Mouse (Mus musculus) gastrocnemius, postnatal 36 days (tissue): ENCODE data around the gene Dapk3. TPM values are rescaled to one million over a fixed set of nuclear protein-coding genes. Genes with fewer than 3 reads are reported as not detected.
"Not testable (repeated sequence)": the region's sequence is repeated elsewhere in the genome, so short reads cannot be mapped to it uniquely, and the experiment has no call there.

ENCODE experiments used
- DNase-seq, 2 experiments: peaks; one replicate each; pipeline ENCODE4 v3.0.0; 2022
- intact Hi-C: fragments of 180-260 bp; cut with DNase I; formaldehyde crosslinking; loops from one replicate; pipeline ENCODE4 v1.15.1; 2025
- total RNA-seq, 2 experiments: library from RNA; stranded (reverse); gene quantifications; 2 replicates each; pipeline ENCODE4 v1.2.3; 2021

The Dapk3 gene
- total RNA-seq, 2 experiments from 2014 or later: 21.1 to 23.9 TPM

GRCm38 (mm10) chr10:81176466-81177271, 6.1 kb upstream of the Dapk3 start, which contains the start of gene Eef2:
Eef2 (plus strand) TSS chr10:81176631.
- peak; percentile 99 to 100 for DNase-seq
- intact Hi-C loops: loop anchor here (5.0 kb wide), 1 partner anchor 89 kb away; no protein-coding TSS in a partner anchor

- intact Hi-C loops: loop anchor here (5.0 kb wide), 1 partner anchor 90 kb away; no protein-coding TSS in a partner anchor
- DNase-seq: no peak
Observed at GRCm38 (mm10) chr10:81177491-81177925, 5.3 kb upstream of the Dapk3 start.

DNA sequence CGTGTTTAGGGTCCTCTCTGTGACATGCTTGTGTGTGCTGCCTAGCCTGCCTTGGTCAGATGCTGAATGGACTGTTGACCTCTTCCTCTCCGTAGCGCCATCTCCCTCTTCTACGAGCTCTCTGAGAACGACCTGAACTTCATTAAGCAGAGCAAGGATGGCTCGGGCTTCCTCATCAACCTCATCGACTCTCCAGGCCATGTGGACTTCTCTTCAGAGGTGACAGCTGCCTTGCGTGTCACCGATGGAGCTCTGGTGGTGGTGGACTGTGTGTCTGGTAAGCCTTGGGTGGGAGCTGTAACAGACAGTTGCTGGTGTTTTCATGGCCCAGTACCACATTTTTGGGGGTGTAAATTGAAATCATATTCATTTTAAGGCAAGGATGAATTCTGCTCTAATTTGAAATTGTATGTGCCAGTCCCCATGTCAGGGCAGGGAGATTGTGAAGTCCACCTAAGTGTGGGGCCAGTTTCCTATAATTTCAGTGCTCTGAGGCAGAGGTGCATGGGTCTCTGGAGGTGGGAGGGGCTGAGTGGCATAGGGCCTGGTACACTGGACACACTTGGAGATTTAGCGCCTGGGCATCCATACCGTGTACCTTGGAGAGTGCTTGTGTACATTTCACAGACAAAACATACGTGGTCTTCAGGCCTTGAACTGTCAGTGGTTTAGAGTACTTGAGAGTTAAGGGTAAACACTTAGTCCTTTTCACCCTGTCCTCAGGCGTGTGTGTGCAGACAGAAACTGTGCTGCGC, 4.7 kb upstream of the Dapk3 start:
- no peak for DNase-seq
- intact Hi-C loops: loop anchor here (5.0 kb wide), 1 partner anchor 91 kb away; no protein-coding TSS in a partner anchor

DNA sequence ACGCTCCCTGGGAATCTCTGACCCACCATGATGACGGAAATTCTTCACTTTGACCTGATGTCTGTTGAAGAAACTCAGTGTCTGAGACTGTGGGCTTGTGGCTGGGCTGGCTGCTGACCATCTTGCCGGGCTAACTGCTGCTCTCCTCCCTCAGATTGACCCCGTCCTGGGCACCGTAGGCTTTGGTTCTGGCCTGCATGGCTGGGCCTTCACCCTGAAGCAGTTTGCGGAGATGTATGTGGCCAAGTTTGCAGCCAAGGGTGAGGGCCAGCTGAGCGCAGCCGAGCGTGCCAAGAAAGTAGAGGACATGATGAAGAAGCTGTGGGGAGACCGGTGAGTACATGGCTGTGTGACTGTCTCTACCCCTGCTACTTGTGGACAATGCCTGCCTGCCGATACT, 3.9 kb upstream of the Dapk3 start:
- intact Hi-C loops: loop anchor here (5.0 kb wide), 1 partner anchor 92 kb away; no protein-coding TSS in a partner anchor
- no peak for DNase-seq

DNA sequence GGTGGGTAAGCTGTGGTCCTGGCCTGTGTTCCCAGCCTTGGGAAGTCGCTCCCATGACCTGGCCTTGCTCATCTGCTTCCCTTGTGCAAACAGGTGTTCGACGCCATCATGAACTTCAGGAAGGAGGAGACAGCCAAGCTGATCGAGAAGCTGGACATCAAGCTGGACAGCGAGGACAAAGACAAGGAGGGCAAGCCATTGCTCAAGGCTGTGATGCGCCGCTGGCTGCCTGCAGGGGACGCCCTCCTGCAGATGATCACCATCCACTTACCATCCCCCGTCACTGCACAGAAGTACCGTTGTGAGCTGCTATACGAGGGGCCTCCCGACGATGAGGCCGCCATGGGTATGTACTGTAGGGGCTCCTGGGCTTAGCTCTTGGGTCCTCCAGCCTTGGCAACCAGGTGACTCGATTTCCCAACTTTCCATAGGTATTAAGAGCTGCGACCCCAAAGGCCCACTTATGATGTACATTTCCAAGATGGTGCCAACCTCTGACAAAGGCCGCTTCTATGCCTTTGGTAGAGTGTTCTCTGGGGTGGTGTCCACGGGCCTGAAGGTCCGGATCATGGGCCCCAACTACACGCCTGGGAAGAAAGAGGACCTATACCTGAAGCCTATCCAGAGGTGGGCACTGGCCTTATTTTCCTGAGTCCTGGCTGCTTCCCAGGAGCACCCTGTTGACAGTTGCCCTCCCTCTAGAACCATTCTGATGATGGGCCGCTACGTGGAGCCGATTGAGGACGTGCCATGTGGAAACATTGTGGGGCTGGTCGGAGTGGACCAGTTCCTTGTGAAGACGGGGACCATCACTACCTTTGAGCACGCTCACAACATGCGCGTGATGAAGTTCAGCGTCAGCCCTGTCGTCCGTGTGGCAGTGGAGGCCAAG, 3.1 kb upstream of the Dapk3 start:
- intact Hi-C loops: loop anchor here (5.0 kb wide), 1 partner anchor 92 kb away; no protein-coding TSS in a partner anchor
- no peak for DNase-seq

GRCm38 (mm10) chr10:81180946-81181345, 1.9 kb upstream of the Dapk3 start:
- no peak for DNase-seq

GRCm38 (mm10) chr10:81181860-81182259, 945 bp upstream of the Dapk3 start:
- DNase-seq, intact Hi-C loops: not testable (repeated sequence)

More at GRCm38 (mm10) chr10:81180946-81181345, 1.9 kb upstream of the Dapk3 start:
- intact Hi-C loops: no loop called here

DNA sequence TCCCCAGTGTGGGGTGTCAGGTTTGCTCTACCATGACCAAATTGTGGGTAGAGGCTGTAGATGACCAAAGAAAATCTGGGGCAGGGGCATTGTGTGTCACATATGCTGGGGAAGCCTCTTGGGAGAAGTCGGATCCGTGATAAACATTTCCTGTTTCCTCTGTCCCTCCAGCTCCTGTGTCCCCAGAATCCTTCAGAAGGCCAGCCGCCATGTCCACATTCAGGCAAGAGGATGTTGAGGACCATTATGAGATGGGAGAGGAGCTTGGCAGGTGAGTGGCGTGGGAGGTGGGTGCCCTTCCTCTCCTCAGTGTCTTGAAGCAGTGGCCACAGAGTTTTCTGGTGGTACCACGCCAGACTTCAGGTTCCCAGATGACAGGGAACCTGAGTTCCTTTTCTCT, 1.0 kb downstream of the Dapk3 start, which contains the start of gene 4930442H23Rik:
Gene 4930442H23Rik (minus strand): TSS at position 45 of the 400 bp plus-strand sequence.
- intact Hi-C loops: no loop called here
- DNase-seq: no peak

DNA sequence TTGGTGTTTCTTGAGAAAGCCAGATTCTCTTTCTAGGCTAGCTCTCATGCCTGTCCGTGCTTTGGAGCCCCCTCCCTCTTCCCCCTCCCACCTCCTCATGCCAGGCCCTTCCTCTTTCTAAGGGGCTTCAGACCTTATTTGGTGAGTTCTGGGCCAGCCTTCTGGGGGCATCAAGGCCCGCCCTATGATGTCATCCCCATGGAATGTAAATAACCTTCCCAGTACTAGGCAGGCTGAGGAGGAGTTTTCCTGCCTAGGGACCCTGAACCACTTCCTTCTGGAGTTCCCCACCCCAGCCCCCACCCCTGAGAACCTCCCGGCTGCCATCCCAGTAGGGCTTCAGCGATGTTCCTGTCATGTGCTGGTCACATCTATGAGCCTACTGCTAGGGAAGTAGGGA, 2.0 kb downstream of the Dapk3 start:
- DNase-seq: no peak
- intact Hi-C loops: no loop called here

- no peak for DNase-seq
- intact Hi-C loops: no loop called here
Observed at GRCm38 (mm10) chr10:81187161-81187560, 4.4 kb downstream of the Dapk3 start.

DNA sequence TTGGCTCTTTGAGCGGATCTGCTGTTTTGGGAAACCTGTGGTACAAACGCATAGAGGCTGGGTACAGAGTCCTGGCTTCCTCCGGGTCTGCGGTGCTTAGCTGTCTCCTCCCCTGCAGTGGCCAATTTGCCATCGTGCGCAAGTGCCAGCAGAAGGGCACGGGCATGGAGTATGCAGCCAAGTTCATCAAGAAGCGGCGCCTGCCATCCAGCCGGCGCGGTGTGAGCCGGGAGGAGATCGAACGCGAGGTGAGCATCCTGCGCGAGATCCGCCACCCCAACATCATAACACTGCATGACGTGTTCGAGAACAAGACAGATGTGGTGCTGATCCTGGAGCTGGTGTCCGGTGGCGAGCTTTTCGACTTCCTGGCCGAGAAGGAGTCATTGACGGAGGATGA, 7.0 kb downstream of the Dapk3 start:
- intact Hi-C loops: no loop called here
- DNase-seq: no peak

DNA sequence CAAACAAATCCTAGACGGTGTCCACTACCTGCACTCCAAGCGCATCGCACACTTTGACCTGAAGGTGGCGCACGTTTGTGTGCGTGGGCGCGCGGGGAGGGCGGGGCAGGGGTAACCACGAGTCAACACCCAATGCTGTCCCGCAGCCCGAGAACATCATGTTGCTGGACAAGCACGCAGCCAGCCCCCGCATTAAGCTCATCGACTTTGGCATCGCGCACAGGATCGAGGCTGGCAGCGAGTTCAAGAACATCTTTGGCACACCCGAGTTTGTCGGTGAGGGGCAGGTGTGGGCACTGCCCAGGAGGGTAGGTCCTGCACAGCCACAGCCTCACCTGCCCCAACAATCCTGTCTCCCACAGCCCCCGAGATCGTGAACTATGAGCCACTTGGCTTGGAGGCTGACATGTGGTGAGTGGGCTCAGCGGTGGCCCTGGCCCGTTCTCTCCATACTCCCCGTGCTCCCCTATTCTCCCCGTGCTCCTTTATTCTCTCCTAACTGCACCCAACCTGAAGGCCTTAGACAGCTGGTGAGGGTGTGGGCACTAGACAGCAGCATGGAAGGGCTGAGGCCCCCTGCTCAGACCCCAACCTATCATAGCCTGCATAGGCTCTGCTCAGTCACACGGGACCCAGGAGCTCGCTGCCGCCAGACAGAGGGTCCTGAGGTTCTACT, 7.6 kb downstream of the Dapk3 start:
- intact Hi-C loops: no loop called here
- DNase-seq: no peak

GRCm38 (mm10) chr10:81190912-81191321, 8.1 kb downstream of the Dapk3 start:
- no peak for DNase-seq
- intact Hi-C loops: no loop called here

- intact Hi-C loops: no loop called here
Observed at GRCm38 (mm10) chr10:81191342-81191982, 8.7 kb downstream of the Dapk3 start.

GRCm38 (mm10) chr10:81192270-81192967, 9.6 kb downstream of the Dapk3 start:
- peak; percentile 72 to 84 for DNase-seq
- intact Hi-C loops: no loop called here

More at GRCm38 (mm10) chr10:81191342-81191982, 8.7 kb downstream of the Dapk3 start:
- peak in 1 of 2 experiments; percentile 28 for DNase-seq

GRCm38 (mm10) chr10:81192968-81193501, 10.2 kb downstream of the Dapk3 start:
- intact Hi-C loops: no loop called here
- DNase-seq: peak in 1 of 2 experiments; percentile 45

GRCm38 (mm10) chr10:81193991-81194774, 11.4 kb downstream of the Dapk3 start:
- DNase-seq: peak; percentile 69 to 77
- intact Hi-C loops: no loop called here
